Mouse (Mus musculus) heart, adult 2 months (tissue): ENCODE data around the gene Gm20388. TPM values are rescaled to one million over a fixed set of nuclear protein-coding genes. Genes with fewer than 3 reads are reported as not detected.

Experiments
- DNase-seq, 2 experiments: peaks; one replicate each; pipeline ENCODE4 v3.0.0; 2021
- H3K27ac ChIP-seq: fragments of 200-600 bp; 2 replicates; pipeline ENCODE4 v1.8.1; 2022
- H3K27me3 ChIP-seq: fragments of 200-500 bp; 2 replicates; pipeline ENCODE4 v1.6.1; 2012; ENCODE audit warnings: mild to moderate bottlenecking, low read length, inconsistent platforms, mixed read lengths; ENCODE audit not compliant: control insufficient read depth, insufficient read depth
- H3K36me3 ChIP-seq: fragments of 200-500 bp; 2 replicates; pipeline ENCODE4 v1.6.1; 2012; ENCODE audit warnings: low read length, inconsistent platforms; ENCODE audit not compliant: control insufficient read depth, insufficient read depth
- H3K4me1 ChIP-seq: fragments of 200-500 bp; 2 replicates; pipeline ENCODE4 v1.6.1; 2011; ENCODE audit warnings: low read length; ENCODE audit not compliant: control insufficient read depth, insufficient read depth
- H3K4me3 ChIP-seq: fragments of 200-600 bp; 2 replicates; pipeline ENCODE4 v1.8.1; 2022
- H3K79me2 ChIP-seq: fragments of 200-500 bp; replicated peaks from 2 replicates; pipeline ENCODE4 v1.6.1; 2012; ENCODE audit warnings: mild to moderate bottlenecking, inconsistent platforms, low read length, moderate library complexity, mixed read lengths; ENCODE audit not compliant: control insufficient read depth, insufficient read depth
- H3K9ac ChIP-seq: fragments of 200-500 bp; 2 replicates; pipeline ENCODE4 v1.6.1; 2012; ENCODE audit warnings: low read depth, mild to moderate bottlenecking, control low read depth, inconsistent platforms, low read length, mixed read lengths
- CTCF ChIP-seq: fragments of 200-600 bp; IDR thresholded peaks from 2 replicates; pipeline ENCODE4 v1.8.1; 2022; ENCODE audit warnings: antibody characterized with exemption, mild to moderate bottlenecking, moderate library complexity
- EP300 ChIP-seq: fragments of 200-500 bp; IDR thresholded peaks from 2 replicates; pipeline ENCODE4 v1.6.1; 2011; ENCODE audit warnings: low read depth, low read length, control low read depth; ENCODE audit not compliant: insufficient read depth
- POLR2A ChIP-seq: fragments of 200-500 bp; IDR thresholded peaks from 2 replicates; pipeline ENCODE4 v1.6.1; 2011; ENCODE audit warnings: mild to moderate bottlenecking, low read depth, low read length, control low read depth; ENCODE audit not compliant: insufficient read depth
- WGBS: fragments of 180-500 bp; shearing (Covaris S2); methylation state at CpG from one replicate; pipeline ENCODE4 v1.1.7; 2018; 5-methylcytosine and 5-hydroxymethylcytosine counted together
- intact Hi-C: fragments of 180-260 bp; cut with DNase I; formaldehyde crosslinking; loops from one replicate; pipeline ENCODE4 v1.15.1; 2025
- polyA plus RNA-seq: library from polyadenylated mRNA; depleted of rRNA; stranded (reverse); fragments of >200 nt; gene quantifications from 2 replicates; pipeline ENCODE4 v1.2.3, GENCODE M21; 2012
- total RNA-seq, 2 experiments: library from RNA; stranded (reverse); gene quantifications; 2 replicates each; pipeline ENCODE4 v1.2.3; 2021

Gm20388 gene
- total and polyA plus RNA-seq, 3 experiments, result 1.8 to 32.3 TPM; not detected in 1

DNA sequence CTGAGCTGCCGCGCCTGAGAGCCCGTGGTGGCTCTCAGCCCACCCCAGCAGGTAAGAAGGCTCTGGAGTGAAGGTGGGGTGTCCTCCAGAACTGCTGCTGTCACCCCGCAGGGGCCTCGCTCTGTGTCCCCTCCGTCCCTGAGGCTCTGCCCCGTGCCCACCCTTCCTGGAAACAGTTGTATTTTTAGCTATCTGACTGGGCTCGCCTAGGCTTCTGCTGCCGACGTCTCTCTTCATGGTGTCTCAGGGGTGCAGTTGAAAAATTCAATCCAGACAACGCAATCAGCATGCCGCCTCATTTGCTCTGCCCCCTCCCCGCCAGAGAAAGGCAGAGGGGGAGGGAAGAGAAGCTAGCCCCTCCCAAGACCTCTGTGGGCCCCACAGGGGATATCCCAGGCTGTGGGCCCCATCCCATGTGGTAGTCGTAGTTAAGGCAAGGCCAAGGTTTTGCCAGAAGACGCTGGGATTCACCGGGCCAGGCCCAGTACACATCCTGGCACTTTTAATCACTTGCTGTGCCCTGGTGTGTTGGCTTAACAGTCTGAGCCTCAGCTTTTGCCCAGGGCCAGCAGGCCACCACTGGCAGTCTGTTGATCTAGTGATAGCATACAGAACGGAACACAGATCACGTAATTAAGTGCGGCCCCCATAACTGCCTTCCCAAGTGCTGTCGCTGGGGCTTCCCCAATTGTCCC, 645.7 kb downstream of the Gm20388 start:
- peak overlapping the region; percentile 19 for H3K9ac ChIP-seq
- no peaks in the 10 kb centered on the region for H3K27me3 ChIP-seq
- H3K4me1 ChIP-seq, result peaks cover 2% of the 10 kb centered on the region; the same call in 1 of the 2 replicates
- intact Hi-C loops, result no loop called here
- no peaks in the 10 kb centered on the region for H3K36me3 ChIP-seq
- no peak overlapping the region for H3K4me3 ChIP-seq
- H3K27ac ChIP-seq, result peak overlapping the region; percentile 76
- H3K79me2 ChIP-seq, result peaks cover 6% of the 10 kb centered on the region
- no peak for DNase-seq
- TF ChIP-seq CTCF, result no peak
- no peak for TF ChIP-seq EP300
- TF ChIP-seq POLR2A, result no peak
- 46% methylated on average over 20 of the region's 20 CpGs for WGBS

DNA sequence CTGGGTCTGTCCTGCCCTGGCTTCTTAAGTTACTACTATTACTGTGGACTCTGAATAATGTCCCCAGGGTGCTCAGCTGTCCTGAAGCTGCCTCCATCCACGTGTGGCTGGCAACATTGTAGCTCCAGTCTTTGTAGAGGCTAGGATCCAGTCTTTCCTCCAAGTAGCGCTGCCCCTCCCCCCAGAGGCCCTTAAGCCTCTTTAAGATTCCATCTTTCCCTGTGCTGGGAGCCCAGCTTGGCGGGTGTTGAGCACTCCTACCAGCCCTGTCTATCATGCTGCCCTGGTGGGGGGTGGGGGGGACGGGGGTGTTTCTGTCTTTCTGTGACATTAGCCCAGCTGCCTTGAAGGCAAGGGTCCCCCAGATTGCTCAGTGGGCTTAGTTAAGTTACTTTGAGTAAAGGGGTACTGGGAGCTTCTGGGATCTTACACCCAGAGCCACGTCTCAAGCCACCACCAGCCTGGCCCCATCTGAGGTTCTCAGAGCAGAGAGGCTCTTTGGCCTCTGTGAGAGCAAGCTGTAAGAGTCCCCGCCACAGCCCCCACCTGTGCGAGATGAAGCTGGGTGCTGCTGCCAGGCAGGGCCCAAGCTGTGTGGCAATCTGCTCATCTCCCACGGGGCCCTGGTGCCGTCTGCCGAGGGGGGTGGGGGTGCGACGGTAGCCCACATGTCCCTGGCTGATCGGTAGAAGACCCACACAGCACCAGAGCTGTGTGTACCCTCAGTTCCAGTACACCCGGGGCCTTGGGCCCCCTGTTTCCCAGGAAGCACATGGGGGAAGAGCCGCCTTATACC, 646.7 kb downstream of the Gm20388 start:
- no peak for TF ChIP-seq EP300
- no peak for TF ChIP-seq POLR2A
- Histone ChIP-seq H3K36me3 (no peaks in the 10 kb centered on the region), H3K27me3 (no peaks in the 10 kb centered on the region), H3K27ac (no peak overlapping the region), H3K9ac (no peak overlapping the region), H3K4me1 (peaks cover 2% of the 10 kb centered on the region; the same call in 1 of the 2 replicates), H3K79me2 (peaks cover 6% of the 10 kb centered on the region), H3K4me3 (no peak overlapping the region)
- intact Hi-C loops, result no loop called here
- WGBS, result 77% methylated on average over 15 of the region's 15 CpGs
- DNase-seq, result no peak

DNA sequence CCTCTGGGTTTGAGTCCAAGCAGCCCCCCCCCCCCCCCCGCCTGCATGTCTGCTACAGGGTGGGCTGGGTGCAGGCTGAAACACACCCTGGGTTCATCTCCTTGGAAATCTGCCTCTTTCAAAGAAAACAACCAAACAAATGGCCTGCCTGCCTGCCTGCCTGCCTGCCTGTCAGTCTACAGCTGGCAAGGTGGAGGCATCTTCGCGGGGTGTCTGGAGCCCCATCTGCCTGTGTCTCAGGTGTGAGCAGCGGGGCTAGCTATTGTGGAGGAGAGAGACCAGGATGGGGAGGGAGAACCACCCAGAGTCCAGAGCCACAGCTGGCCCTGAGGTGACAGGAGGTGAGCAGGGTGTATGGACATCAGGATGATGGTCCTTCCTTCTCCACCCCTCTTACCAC, 647.5 kb downstream of the Gm20388 start:
- Histone ChIP-seq H3K4me3 (no peak overlapping the region), H3K9ac (no peak overlapping the region), H3K4me1 (peaks cover 5% of the 10 kb centered on the region), H3K27me3 (no peaks in the 10 kb centered on the region), H3K36me3 (peaks cover under 1% of the 10 kb centered on the region; the same call in 1 of the 2 replicates), H3K79me2 (peaks cover 6% of the 10 kb centered on the region), H3K27ac (no peak overlapping the region)
- WGBS, result 79% methylated on average over 4 of the region's 4 CpGs
- TF ChIP-seq EP300, result no peak
- no peak for TF ChIP-seq CTCF
- no peak for TF ChIP-seq POLR2A
- no peak for DNase-seq
- intact Hi-C loops, result no loop called here

DNA sequence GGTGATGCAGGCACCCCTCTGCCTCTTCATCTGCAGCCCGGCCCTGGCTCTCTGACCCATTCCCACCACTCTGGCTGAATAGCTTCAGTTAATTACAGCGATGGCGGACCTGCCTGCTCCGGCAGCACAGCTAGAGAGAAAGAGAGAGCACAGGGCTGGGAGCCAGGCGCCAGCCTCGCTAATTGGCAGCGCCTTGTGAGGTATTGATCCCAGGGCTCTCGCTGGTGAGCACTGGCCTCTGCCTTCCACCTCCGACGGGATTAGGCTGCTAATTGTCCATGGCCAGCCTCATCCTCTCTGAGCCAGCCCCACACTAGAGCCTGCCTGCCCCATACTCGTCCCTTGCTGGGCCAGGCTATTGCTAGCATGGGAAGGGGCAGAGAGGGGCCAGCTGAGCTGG, 649.0 kb downstream of the Gm20388 start:
- peaks cover 13% of the 10 kb centered on the region for H3K4me1 ChIP-seq
- DNase-seq, result no peak
- no peak overlapping the region for H3K9ac ChIP-seq
- no peak for TF ChIP-seq CTCF
- TF ChIP-seq EP300, result no peak
- TF ChIP-seq POLR2A, result no peak
- no peak overlapping the region for H3K27ac ChIP-seq
- 83% methylated on average over 11 of the region's 11 CpGs for WGBS
- H3K4me3 ChIP-seq, result no peak overlapping the region
- peaks cover 2% of the 10 kb centered on the region; the same call in 1 of the 2 replicates for H3K36me3 ChIP-seq
- intact Hi-C loops, result no loop called here
- H3K27me3 ChIP-seq, result no peaks in the 10 kb centered on the region
- H3K79me2 ChIP-seq, result no peaks in the 10 kb centered on the region; the same call in 1 of the 2 replicates

DNA sequence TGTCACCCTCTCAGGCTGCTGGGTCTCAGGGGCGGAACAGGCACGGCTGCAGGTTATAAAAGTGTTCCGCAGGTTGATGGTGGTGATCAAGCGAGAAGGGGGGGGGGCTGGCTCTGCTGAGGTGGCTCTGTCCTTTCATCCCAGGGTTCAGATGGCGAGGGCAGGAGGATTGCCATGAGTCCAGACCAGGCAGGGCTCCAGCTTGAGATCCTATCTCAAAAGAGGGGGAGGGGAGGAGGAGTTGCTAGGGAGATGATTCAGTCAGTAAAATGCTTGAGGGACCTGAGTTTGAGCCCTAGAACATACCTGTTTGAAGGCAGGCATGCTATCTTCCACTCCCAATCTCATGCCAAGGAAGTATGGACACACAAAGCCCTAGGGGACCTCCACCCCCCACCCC, 649.9 kb downstream of the Gm20388 start:
- Histone ChIP-seq H3K4me1 (peaks cover 16% of the 10 kb centered on the region), H3K4me3 (no peak overlapping the region), H3K79me2 (no peaks in the 10 kb centered on the region; the same call in 1 of the 2 replicates), H3K27ac (no peak overlapping the region), H3K36me3 (peaks cover 2% of the 10 kb centered on the region; the same call in 1 of the 2 replicates), H3K9ac (no peak overlapping the region), H3K27me3 (no peaks in the 10 kb centered on the region)
- intact Hi-C loops, result no loop called here
- no peak for TF ChIP-seq POLR2A
- no peak for TF ChIP-seq CTCF
- TF ChIP-seq EP300, result no peak
- no peak for DNase-seq
- 88% methylated on average over 5 of the region's 5 CpGs for WGBS
